Mouse (Mus musculus) megakaryocyte, adult 5-6 weeks (primary cell): ENCODE data around the gene Lmln. TPM values are rescaled to one million over a fixed set of nuclear protein-coding genes. Genes with fewer than 3 reads are reported as not detected.
"Not testable (repeated sequence)": the region's sequence is repeated elsewhere in the genome, so short reads cannot be mapped to it uniquely, and the experiment has no call there.

ENCODE experiments used
- ATAC-seq: 2 replicates; pipeline ENCODE4 v1.8.0; 2016; ENCODE audit warnings: mild to moderate bottlenecking, inconsistent platforms; ENCODE audit not compliant: poor library complexity, severe bottlenecking
- total RNA-seq, 2 experiments: library from RNA; stranded (forward) in 1 of 2; stranded (reverse) in 1 of 2; fragments of 153-499, 151-499 nt in 1 of 2; fragments of 221-1000, 200-1000 nt in 1 of 2; gene quantifications; 2 replicates each; pipeline versions ENCODE4 v1.2.3 to v1.2.4; 2015 to 2017

Gene Lmln
- 1.4 and 1.6 TPM in 2 replicates for total RNA-seq (2015)
- 2.2 and 2.6 TPM in 2 replicates for total RNA-seq (2017)

DNA sequence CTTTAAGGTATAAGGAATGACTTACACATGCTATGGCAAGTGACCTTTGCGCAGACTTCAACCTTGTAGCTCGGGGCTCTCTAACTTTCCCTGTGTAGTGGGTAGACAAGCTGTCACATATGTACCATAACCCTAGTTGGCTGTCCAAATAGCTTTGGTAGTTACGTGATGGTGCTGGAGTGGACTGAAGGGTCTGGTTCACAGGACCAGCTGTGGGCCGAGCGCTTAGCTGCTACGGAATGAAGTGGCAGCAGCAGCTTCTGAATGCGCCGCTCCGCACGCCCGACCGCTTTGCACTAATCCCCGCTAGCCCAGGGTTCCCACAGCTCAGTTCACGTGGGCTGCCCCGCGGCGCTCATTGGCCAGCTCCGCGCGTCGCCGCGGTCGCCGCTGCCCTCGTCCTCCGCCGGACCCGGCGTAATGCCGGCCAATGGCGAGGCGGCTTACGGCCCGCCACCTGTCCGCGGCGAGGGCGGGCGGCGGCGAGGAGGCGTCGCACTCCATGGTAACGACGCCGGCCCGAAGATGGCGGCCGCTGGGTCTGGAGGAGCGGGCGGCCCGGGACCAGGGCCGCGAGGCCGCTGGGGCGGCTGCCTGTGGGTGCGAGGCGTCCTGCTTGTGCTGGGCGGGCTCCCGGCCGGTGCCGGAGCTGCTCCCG lies at the start of gene Lmln:
Gene Lmln (plus strand): TSS at position 498 of the 658 bp plus-strand sequence.
- ATAC-seq, result peak; percentile 99

DNA sequence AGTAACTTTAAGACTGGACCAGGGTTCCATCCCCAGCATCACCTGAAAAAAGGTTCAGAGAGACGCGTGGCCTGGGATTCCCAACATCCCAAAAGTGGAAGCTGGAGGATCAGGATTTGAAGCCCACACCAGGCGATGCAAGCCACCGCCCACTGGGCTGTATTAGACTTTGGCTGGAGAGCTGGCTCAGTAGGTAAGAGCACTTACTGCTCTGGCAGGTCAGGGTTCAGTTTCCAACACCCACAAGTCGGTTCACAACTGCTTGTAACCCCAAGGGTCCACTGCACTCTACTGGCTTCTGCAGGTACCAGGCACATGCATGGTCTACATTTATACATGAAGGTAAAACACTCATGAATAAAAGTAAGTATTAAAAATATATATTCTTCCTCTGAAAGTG lies 48.5 kb upstream of the Lmln start:
- ATAC-seq, result no peak

DNA sequence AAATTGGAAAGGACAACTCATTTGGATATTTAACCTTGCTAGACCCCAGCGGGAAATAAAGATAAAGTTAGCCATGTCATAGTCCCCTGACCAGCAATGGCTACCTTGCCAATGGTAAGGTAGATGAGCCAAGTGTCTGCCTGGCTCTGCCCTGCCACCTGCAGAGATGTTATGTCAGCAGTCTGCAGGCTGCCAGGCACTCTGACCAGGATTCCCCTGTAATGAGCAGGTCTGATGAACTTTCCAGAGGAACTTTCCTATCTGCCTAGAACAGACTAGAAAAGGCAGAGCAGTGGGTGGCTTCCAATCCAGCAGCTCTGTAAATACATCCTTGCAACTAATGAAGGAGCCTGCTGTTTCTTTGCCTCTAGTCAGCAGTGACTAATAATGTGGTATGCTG lies 47.4 kb upstream of the Lmln start:
- ATAC-seq, result no peak

DNA sequence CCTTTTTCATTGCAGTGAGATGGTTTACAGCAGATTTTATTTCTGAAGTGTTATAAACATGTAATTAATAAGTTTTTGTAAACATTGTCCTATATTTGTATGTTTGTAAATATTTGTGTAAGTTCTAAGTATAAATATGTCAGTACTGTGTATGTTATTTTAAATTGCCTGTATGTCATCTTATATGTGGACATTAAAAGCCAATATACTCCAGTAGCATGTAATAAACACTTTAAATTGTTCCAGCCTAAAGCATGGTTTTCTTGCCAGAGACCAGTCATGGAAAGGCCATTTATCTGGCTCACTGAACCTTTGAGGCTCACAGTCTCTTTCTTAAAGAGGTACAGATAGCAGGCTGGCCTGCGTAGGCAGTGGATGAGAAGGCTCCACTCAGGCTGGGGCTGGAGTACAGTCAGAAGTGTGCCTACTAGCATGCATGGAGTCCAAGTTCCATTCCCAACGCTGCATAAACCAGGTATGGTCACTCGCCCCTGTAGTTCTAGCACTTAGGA lies 46.9 kb upstream of the Lmln start:
- no peak for ATAC-seq

DNA sequence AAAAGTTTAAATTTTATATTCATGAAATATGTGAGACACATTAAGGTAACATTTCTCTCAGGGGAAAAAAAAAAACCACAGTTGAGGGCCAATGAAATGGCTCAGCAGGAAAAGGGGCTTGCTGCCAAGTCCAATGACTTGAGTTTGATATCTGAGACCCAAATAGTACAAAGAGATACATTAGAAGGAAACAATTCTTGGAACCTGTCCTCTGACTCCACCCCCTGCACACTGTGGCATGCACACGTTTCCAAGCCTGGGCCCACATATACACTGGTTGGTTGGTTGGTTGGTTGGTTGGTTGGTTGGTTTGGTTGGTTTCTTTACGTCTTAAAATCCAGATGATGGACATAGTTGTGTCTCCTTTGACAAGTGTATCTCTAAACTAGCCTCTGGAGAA lies 46.3 kb upstream of the Lmln start:
- ATAC-seq, result no peak

DNA sequence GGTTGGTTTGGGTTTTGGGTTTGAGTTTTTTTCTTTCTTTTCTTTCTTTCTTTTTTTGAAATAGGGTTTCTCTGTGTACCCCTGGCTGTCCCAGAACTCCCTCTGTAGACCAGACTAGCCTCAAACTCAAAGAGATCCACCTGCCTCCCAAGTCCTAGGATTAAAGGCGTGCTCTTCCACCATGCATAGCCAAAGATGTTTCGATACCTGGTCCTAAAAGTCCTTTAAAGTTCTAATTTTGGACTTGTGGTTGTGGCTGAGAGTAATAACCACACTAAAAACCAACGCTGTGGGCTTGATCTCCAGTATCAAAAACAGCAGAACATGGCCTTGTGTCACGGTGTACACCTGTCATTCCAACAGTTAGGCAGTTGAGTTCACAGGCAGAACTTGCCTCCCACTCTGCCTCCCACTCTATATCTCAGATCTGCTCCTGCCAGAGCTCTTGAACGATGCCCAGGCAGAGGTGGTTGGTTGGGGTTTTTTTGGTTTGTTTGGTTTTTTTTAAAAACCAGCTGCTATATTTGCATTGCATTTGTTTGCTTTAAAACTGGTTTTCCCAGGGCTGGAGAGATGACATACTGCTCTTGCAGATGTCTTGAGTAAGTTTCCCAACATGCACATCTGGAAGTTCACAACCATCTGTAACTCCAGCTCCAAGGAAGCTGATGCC lies 44.5 kb upstream of the Lmln start:
- no peak for ATAC-seq

DNA sequence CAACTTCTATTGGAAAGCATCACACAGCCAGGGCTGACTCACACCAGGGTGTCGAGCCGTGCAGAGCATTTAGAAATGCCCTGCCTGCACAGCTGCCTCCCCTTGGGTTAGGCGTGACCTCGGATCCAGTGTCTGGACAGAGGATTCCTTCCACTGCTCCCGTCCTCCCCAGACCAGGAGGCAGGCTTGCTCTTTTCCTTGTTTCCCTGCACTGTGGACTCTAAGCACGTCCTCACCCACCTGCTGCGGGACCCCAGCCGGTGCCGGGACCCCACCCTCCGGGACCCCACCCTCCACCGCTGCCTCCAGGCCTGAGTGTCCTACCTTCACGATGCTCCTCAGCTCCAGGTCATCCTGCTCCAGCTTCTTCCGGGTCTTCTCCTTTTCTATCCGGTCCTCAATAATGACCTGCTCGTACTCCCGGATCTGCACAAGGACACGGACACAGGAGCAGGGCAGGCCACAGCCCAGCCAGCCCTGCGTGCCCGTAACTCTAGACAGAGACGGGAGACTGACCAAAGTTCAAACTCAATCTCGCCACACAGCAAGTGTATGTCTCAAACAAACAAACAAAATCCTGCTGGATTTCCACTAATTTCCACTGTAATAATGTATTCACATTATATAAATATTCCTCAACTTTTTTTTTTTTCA lies 43.1 kb upstream of the Lmln start:
- no peak for ATAC-seq

DNA sequence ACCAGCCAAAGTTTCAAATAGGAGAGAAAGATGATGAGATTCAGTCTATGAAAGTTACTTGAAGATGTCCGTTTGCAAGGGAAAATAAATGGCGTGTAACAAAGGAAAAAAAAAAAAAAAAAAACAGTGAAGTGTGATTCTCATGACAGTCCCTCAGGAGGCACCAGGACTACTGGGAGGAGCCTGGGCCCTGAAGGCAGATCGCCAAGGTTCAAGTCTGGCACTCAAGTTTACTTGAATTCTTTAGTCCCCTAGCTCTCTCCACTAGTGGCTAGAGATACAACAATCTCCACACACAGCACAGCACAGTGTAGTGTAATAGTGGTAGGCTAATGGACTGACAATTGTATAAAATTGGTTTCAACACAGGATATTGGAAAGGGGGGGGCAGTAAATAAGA lies 40.9 kb upstream of the Lmln start:
- no peak for ATAC-seq

- ATAC-seq, result peak; percentile 96
Observed at GRCm38 (mm10) chr16:33023750-33024149, 38.6 kb upstream of the Lmln start.

DNA sequence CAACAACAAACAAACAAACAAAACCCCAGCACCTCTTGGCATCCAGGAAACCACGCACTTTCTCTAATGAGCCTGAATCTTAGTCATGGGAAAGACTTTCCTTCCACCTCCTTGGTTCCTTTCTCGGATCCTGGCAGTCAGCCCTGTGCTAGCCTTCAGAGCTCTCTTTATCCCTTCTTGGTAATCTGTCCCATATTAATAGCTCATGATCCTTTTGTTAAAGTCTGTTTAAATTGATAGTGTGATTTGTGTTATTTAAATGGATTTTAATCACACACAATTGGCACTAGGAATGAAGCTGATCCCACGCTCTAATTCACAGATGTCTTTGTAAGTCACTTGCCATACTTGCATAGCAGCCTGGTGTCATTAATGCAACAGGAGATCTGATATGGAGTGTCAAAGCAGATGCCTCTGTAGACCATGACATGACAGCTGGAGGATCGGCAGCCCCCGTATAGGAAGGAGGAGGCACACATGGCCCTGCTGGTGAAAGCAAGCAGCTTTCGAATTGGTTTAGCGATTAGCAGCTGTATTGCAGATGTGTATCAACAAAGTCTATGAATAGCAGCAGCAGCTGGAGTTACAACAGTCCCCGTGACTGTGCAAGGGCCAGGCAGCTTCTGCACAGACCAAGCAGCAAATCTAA lies 37.7 kb upstream of the Lmln start:
- no peak for ATAC-seq

GRCm38 (mm10) chr16:33026357-33026756 lies 36.0 kb upstream of the Lmln start:
- ATAC-seq, result no peak

- no peak for ATAC-seq
Observed at GRCm38 (mm10) chr16:33036006-33036405, 26.3 kb upstream of the Lmln start.

GRCm38 (mm10) chr16:33042682-33043081 lies 19.6 kb upstream of the Lmln start:
- no peak for ATAC-seq

DNA sequence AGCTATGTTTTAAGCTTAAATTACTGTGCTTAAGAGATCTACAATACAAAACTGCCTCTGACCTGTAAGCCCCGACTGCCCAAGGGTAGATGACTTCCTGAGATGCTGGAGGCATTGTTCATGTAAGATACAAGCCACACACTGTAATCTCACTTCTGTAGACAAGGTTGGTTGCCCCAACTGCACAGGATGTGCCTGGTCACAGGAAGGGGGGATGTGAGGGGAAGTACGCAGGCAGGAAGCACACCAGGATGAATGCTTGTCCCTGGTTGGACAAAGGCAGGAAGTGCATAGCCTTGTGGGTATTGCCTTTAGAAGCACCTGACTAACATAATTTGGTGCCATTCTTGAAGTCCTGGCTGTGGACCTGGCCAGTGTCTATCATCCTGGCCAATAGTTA lies 19.1 kb upstream of the Lmln start:
- peak; percentile 59 for ATAC-seq

DNA sequence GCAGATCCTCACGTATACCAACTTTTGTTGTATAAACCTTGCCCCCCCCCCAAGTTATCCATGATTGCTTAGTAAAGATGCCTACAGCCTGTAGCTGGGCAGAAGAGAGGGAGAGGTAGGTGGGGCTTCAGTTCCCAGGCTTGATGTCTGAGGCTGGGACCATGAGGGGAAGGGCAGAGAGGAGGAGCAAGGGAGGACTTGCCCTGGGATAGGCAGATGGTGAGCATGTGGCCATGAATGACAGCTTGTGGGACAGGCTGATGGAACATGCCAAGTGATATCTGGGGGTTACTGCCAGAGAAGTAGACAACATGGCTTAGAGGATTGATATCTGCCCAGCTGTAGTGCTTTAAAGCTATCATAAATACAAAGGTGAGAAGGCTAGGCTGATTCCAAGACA lies 14.3 kb upstream of the Lmln start:
- ATAC-seq, result no peak

DNA sequence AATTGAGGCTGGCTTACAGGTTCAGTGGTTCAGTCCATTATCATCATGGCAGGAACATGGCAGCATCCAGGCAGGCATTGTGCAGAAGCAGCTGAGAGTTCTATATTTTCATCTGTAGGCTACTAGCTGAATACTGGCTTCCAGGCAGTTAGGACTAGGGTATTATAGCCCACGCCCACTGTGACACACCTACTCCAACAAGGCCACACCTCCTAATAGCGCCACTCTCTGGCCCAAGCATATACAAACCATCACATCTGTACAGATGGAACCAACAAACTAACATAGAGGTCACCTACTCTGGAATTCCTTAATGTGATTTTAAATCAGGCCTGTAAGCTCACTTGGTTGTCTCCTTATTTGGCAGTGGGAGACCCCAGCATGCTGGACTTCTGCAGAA lies 13.6 kb upstream of the Lmln start:
- no peak for ATAC-seq

- ATAC-seq, result peak; percentile 72; the same call in 1 of the 2 replicates
Observed at GRCm38 (mm10) chr16:33049809-33050208, 12.5 kb upstream of the Lmln start.

DNA sequence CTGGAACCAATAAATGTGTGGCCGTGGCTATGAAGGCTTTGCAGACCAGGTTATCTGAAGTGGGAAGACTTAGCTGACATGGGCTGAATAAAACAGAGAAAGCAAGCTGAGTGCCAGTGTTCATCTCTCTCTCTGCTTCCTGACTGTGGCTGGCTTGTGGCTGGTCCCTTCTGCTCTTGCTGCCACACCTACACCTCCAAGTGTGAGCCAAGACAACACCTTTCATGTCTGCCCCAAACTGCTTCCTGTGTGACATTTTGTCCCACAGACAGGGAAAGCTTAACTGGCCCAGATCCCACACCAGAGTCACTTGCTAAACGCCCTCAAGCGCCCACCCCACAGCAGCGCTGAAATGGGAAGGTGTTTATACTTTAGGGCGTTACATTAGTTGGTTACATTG lies 9.2 kb upstream of the Lmln start:
- no peak for ATAC-seq

DNA sequence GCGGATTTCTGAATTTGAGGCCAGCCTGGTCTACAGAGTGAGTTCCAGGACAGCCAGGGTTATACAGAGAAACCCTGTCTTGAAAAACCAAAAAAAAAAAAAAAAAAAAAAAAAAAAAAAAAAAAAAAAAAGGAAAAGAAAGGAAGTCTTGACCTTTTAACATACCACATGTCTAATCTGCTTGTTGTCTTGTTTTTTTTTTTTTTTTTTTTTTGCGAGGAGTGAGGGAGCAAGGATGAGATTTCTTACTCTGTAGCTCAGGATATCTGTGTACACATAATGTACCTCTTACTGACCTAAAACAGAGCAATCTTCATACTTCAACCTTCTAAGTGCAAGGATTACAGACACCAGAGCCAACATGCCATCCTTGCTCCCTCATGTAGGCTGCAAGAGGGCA lies 7.4 kb upstream of the Lmln start:
- ATAC-seq, result not testable (repeated sequence)

GRCm38 (mm10) chr16:33055655-33056054 lies 6.7 kb upstream of the Lmln start:
- no peak for ATAC-seq

DNA sequence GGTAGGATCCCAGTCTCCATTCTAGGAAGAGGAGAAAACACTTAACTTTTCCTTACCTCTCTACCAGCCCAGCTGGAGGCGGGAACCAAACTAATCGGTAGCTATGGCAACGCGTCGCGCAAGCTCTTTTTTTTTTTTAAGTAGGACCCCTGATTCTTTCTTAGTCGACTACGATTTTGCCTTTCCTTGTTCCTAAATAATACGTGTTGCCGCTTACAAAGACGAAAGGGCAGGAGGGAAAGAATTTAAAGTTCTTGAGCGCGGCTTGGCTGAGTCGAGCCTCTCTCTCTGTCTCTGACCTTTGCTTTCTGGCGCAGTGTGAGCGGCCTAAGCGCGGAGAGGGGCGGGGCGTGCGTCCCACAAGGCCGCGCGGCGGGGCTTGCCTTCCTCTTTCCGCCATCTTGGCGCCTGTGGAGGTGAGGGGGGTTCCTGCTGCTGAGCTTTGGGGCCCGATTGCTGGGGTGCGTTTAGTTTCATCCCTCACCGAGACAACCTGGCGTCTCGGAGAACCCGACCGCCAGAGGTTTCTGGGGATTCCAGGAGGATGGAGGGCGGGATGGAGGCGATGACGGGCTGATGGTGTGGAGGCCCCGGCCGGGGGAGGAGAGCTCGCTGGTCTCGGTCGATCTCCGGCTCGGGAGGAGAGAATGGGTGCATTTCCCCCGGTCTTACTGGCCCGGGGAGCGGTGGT lies 6.1 kb upstream of the Lmln start, which contains the start of the genes Iqcg and Rpl35a:
Gene Iqcg (minus strand): TSS at position 124 of the 691 bp plus-strand sequence.
Gene Rpl35a (plus strand): TSS at position 359 of the 691 bp plus-strand sequence.
- peak; percentile 96 for ATAC-seq
